Mouse (Mus musculus): ENCODE measurements around the gene Veph1. TPM values are rescaled to one million over a fixed set of nuclear protein-coding genes. Genes with fewer than 3 reads are reported as not detected.

Gene Veph1
- total RNA-seq, 2 experiments from 2014 or later: not detected

GRCm38 (mm10) chr3:66131264-66131950 lies 165.2 kb downstream of the Veph1 start:
- intact Hi-C loops (cut with DNase I): no loop called here
- H3K27ac ChIP-seq: no peak overlapping the region
- no peak for TF ChIP-seq CTCF (IDR thresholded peaks at IDR 0.05)

GRCm38 (mm10) chr3:66129689-66130088 lies 166.9 kb downstream of the Veph1 start:
- intact Hi-C loops (cut with DNase I): no loop called here
- no peak overlapping the region for H3K27ac ChIP-seq
- no peak overlapping the region for H3K4me3 ChIP-seq
- DNase-seq: no peak
- no peak for TF ChIP-seq CTCF (IDR thresholded peaks at IDR 0.05)

More at GRCm38 (mm10) chr3:66131264-66131950, 165.2 kb downstream of the Veph1 start:
- DNase-seq: no peak
- no peak overlapping the region for H3K4me3 ChIP-seq

DNA sequence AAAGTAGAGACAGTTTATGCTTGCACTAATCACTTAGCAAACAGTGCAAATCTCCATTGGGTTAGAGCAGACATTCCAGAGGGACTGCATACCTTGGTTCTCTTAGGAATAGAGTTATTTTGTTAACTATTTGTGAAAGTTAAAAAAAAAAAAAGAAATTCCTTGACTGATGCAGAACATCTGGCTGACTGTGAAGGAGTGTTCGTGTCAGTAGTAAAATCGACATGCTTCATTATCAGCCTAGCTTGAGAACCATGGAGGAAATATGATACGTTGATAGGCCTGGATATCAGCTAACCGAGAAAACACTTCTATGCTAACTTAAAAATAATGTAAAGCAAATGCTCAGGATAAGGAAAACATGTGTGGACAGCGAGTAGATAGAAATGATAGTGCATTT lies 191.1 kb downstream of the Veph1 start:
- intact Hi-C loops (cut with DNase I): no loop called here
- H3K4me3 ChIP-seq: no peak overlapping the region
- no peak for DNase-seq
- TF ChIP-seq CTCF (IDR thresholded peaks at IDR 0.05): no peak
- H3K27ac ChIP-seq: no peak overlapping the region

DNA sequence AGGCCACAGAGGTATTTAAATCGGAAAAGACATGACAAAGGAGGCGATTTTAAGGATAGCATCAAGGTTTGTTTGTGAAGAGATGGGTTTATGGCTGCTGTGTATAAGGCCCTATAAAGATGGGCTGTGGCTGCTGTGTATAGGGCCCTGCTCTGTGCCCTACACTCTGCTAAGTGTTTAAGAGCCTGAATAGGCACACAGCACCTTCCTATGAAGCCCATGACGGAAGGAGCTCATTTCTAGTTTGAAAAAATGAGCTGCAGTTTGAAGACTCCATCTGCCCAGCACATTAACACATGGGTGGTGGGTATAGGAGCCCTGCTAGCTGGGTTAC lies 194.1 kb downstream of the Veph1 start:
- no peak for TF ChIP-seq CTCF (IDR thresholded peaks at IDR 0.05)
- Histone ChIP-seq H3K27ac (no peak overlapping the region), H3K4me3 (no peak overlapping the region)
- DNase-seq: no peak
- intact Hi-C loops (cut with DNase I): no loop called here

DNA sequence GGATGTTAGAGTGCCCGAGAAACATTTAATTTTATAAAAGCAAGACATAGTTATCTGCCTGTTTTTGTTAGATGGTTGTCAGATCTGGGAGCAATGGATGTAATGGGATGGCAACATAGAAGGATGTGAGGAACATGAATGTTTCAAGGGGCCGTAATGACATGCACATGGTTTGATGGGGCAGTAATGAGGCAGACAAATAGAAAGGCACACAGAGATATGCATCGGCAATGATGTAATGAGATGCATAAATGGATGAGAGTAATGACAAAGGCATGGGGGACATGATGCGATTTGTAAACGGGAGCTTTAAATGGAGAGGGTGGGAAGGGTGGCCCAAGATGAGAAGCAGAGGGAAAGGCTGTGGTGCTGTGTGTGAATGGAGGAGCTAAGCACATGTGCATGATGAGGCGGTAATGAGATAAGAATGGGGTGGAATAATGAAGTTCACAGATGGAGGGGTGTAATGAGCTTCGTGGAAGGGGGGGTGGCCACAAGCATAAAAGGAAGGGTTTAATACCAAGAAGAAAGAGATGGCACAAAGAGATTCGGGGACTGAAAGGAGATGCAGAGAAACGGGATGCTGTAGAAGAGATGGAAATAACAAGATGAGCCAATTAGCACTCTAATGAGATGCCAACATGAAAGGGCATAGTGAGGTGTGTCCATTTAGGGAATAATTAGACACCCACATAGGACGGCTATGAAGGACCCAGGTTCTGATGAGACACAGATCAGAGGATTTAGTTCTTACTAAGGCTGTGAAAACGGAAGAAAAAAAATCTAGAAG lies 194.6 kb downstream of the Veph1 start:
- no peak for DNase-seq
- H3K27ac ChIP-seq: no peak overlapping the region
- H3K4me3 ChIP-seq: no peak overlapping the region
- TF ChIP-seq CTCF (IDR thresholded peaks at IDR 0.05): no peak
- intact Hi-C loops (cut with DNase I): no loop called here

GRCm38 (mm10) chr3:66101074-66101473 lies 195.6 kb downstream of the Veph1 start:
- no peak for TF ChIP-seq CTCF (IDR thresholded peaks at IDR 0.05)
- intact Hi-C loops (cut with DNase I): no loop called here

GRCm38 (mm10) chr3:66091746-66092145 lies 204.9 kb downstream of the Veph1 start:
- Histone ChIP-seq H3K4me3 (no peak overlapping the region), H3K27ac (no peak overlapping the region)
- no peak for TF ChIP-seq CTCF (IDR thresholded peaks at IDR 0.05)
- DNase-seq: no peak
- intact Hi-C loops (cut with DNase I): no loop called here

More at GRCm38 (mm10) chr3:66101074-66101473, 195.6 kb downstream of the Veph1 start:
- DNase-seq: no peak
- Histone ChIP-seq H3K27ac (no peak overlapping the region), H3K4me3 (no peak overlapping the region)

- Histone ChIP-seq H3K27ac (no peak overlapping the region), H3K4me3 (no peak overlapping the region)
- TF ChIP-seq CTCF (IDR thresholded peaks at IDR 0.05): no peak
- intact Hi-C loops (cut with DNase I): no loop called here
- no peak for DNase-seq
Measured at GRCm38 (mm10) chr3:66087608-66088007, 209.0 kb downstream of the Veph1 start.

GRCm38 (mm10) chr3:66083856-66084255 lies 212.8 kb downstream of the Veph1 start:
- intact Hi-C loops (cut with DNase I): no loop called here
- Histone ChIP-seq H3K4me3 (no peak overlapping the region), H3K27ac (no peak overlapping the region)
- TF ChIP-seq CTCF (IDR thresholded peaks at IDR 0.05): no peak
- no peak for DNase-seq

GRCm38 (mm10) chr3:66083407-66083806 lies 213.2 kb downstream of the Veph1 start:
- no peak for TF ChIP-seq CTCF (IDR thresholded peaks at IDR 0.05)
- no peak overlapping the region for H3K27ac ChIP-seq
- H3K4me3 ChIP-seq: no peak overlapping the region
- intact Hi-C loops (cut with DNase I): no loop called here
- no peak for DNase-seq

DNA sequence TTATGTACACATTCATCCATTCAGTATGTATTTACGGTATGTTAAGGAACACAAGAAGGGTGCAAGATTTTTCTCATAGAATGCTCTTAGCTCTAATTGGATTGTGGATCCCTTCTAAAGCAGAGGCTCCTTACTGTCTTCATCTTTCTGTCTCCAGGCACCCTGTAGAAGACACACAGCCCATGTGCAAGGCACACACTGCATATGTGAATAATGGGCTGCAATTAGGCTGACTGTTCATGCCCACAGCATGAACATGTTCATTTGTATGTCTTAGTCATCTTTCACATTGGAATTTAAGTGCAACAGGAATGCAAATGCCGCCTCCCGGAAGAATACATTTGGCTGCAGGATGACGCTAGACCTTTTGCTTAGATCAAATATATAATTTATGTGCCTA lies 213.7 kb downstream of the Veph1 start:
- no peak for TF ChIP-seq CTCF (IDR thresholded peaks at IDR 0.05)
- no peak for DNase-seq
- no peak overlapping the region for H3K27ac ChIP-seq
- intact Hi-C loops (cut with DNase I): no loop called here
- no peak overlapping the region for H3K4me3 ChIP-seq

DNA sequence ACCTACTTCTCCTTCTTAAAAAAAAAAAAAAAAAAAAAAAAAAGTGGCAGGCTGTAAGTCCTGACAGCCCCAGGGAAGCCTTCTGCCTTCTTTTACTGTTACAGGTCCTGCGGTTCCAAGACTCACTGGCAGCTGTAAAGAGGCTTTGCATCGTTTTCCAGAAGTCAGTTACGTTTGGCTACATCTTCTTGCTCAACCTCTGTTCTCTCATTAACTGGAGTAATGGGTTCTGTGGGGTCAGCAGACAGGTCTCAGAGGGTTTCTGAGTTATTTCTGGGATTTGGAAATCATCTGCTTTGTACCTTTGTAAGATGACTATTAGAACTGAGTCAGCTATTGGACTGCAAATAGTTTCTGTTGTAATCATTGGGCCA lies 215.3 kb downstream of the Veph1 start:
- H3K27ac ChIP-seq: no peak overlapping the region
- no peak for TF ChIP-seq CTCF (IDR thresholded peaks at IDR 0.05)
- intact Hi-C loops (cut with DNase I): no loop called here
- no peak overlapping the region for H3K4me3 ChIP-seq
- no peak for DNase-seq

DNA sequence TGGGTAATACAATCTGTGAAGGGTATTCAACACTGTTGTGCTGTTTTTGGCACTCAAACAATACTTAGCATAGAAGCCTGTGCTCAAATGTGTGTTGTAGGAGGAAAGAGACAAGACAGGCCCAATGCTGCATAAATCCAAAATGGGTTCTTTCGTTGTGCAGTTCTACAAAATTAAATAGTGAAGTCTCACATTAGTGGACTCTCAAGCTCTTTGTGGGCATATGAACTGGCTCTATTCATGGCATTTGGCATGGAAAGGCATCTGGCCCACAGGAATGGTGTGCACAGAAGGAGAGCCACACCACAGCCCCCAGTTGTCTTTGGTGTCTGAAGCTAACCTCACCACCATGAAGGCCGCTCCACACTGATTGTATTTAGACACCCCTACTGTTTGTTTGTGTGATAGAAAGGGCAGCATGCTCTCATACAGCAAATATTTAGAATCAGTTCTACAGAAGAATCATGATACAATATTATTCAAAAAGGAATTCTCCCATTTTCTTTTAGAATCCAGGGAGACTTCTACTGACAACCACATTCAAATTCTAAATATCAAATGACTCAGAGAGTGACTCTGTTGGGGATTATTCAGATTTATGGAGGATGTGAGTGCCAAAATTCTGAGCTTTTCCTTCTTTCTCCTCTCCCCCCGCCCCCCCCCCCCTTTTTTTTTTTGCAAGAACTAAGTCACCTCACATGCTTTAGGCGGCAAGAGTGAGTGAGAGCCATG lies 215.8 kb downstream of the Veph1 start:
- Histone ChIP-seq H3K27ac (no peak overlapping the region; the same call in 1 of the 2 replicates), H3K4me3 (no peak overlapping the region)
- no peak for DNase-seq
- no peak for TF ChIP-seq CTCF (IDR thresholded peaks at IDR 0.05)
- intact Hi-C loops (cut with DNase I): no loop called here
